Mouse (Mus musculus) regulatory T cell (primary cell): ENCODE measurements at regions not wholly inside any gene's neighbourhood (a gene's known extent, or its start where the extent isn't known, plus 50 kb on each side); places are given as distances from the start of the nearest gene placed in this dataset.

ENCODE experiments used
- in situ Hi-C: fragments of 300-600 bp; cut with MboI, MseI; formaldehyde crosslinking; loops from one replicate; pipeline ENCODE4 v1.15.1; 2025; ENCODE audit warnings: high pct_unique_total_duplicates

DNA sequence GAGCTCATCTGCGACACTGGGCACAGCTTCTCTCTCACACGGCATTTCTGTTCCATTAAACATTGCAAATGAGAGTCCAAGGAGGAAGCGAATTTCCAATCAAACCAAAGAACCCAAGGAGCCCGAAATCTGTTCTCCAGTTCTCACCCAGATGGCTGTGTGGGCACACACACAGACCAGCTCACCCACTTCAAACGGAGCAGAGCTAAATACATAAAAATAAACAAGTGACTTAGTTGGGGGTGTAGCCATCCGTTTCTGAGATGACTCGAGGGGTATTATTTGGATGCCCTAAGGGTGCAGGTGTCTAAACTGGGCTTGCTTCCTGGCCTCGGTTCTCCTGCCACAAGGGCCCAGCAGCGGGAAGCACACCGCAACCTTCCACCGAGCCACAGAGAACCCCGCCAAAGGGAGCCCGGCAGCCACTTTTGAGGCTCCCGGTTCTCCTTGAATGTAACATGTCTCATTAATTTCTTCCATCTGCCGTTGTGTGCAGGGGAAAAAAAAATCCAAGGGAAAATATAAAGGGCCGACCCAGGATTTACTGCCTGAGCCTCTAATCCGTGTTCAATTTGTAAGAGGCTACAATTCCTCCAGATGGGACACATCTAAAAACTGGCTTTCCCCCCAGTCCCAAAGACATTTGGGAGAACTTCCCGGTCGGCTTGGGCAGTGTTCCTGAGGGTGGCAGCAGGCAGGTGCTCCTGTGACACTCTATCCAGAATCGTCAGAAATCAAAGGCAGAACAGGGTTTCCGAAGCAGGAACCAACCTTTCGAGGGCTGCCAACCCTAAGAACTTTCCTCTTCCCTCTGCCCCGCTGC is 598.6 kb upstream of the Gm10131 start:
- in situ Hi-C loops: loop anchor here (10.0 kb wide), 1 partner anchor 265 kb away; no protein-coding TSS in a partner anchor

DNA sequence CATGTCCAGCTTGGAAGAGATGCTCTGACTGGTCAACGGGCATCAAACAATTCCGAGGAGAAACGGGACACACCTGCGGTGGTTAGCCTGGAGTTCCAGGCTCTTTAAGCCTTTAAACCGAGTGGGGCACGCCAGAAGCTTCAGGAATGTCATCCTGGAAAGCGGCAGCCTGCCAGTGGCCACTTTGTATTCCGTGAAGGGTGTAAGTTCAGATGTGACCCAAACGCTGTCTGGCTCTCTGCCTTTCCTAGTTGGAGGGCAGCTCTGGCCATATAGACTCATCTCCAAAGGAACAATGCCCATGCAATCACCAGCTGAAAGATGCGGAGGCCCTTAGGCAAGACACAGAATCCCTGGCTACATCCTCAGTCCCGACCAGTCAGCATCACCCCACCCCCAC is 597.8 kb upstream of the Gm10131 start:
- in situ Hi-C loops: loop anchor here (10.0 kb wide), 1 partner anchor 265 kb away; no protein-coding TSS in a partner anchor

DNA sequence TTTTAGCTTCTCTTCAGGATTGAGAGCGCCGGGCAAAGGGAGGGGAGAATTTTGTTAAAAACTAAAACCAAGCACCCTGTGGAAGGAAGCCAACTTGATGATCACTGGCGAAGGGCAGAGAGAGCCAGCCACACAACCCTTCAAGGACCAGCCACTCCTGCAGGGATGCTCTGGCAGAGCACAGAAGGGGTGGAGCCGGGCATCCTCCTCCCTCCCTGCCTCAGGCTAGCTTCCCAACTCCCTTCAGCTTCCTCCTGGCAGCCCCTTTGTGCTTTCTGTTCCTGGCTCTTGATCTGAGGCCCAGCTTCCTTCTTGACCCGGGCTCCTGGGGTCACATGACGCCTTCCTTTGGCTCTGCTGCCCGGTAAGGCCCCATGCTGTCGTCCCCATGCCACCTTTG is 591.8 kb upstream of the Gm10131 start:
- in situ Hi-C loops: loop anchor here (10.0 kb wide), 1 partner anchor 271 kb away; no protein-coding TSS in a partner anchor

DNA sequence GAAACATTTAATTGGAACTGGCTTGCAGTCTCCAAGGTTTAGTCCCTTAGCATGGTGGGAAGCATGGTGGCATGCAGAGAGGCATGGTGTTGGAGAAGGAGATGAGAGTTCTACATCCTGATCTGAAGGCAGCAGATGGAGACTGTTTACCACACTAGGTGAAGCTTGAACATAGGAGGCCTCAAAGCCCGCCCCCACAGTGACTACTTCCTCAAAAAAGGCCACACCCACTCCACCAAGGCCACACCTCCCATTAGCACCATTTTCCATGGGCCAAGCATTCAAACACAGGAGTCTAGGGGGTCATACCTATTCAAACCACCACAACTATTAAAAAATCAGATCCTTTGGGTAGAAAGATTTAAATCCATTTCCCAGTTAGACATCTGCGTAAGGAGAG is 591.3 kb upstream of the Gm10131 start:
- in situ Hi-C loops: loop anchor here (10.0 kb wide), 1 partner anchor 272 kb away; no protein-coding TSS in a partner anchor

DNA sequence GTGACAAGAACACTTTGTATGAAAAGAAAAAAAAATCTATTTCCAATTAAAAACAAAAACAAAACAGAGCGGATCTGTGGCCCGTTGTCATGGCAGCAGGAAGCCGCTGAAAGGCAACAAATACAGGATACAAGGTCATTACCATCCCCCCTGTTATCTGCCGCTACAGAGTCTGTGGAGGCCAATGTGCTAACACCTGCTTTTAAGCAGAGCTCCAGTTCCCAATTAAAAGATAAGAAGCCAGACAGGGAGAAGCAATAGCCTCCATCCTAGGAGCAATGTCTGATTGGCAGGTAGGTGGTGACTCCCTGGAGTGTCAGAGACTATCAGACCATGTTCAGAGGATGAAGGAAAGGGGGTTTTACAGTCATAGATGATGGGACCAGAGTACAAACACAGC is 587.5 kb upstream of the Gm10131 start:
- in situ Hi-C loops: no loop called here

DNA sequence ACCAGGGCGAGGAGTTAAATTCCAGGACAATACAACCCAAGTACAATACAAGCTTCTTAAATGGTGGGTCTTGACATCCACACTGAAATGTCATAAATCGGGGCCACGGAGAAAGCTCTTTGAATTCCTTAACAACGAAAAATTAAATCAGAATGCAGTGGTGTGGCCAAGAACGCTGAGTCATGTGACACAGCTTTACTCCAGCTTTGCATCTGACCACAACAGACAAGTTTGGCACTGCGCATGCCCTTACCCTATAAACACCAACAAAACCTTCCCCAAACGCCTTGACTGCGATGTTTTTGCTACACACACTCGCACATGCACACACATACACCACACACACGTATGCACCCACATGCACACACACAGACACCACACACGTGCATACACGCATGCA is 584.8 kb upstream of the Gm10131 start:
- in situ Hi-C loops: no loop called here

DNA sequence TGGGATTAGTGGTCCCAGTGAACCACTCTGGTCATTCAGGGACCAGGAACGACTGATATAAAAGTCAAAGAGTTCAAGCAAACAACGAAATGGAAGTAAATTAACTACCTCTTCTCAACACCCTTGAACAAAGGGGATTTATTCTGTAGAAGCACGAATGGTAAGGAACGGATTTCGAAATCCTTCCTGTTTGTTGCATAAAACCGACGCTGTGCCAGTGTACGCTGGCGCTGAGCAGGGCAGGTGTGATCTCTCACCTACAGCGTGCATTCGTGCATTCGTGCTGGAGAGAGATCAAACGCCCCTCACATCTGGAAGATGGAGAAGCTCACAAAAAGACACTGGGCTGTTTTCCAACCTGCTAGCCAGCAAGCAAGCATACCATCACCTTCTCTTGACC is 581.1 kb upstream of the Gm10131 start:
- in situ Hi-C loops: loop anchor here (5.0 kb wide), 2 partner anchors 40 to 65 kb away; no protein-coding TSS in a partner anchor

DNA sequence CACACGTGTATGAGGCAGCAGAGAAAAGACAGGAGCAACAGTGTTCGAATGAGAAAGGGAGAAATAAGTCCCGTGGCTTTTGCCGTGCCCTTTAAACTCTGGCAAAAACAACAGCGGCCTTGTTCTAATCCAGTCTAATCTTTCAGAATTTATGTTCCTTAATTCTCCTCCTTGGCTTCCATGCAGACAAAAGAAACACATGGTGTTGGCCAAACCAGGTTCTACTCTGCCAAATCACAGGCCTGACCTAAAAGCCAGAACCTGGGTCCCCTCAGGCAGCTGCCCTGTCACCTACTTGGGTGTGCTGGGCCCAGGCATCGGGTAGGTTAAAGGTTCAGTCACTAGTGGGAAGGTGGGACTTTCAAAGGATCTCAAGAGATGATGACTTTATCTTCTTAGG is 580.2 kb upstream of the Gm10131 start:
- in situ Hi-C loops: loop anchor here (5.0 kb wide), 2 partner anchors 41 to 66 kb away; no protein-coding TSS in a partner anchor

DNA sequence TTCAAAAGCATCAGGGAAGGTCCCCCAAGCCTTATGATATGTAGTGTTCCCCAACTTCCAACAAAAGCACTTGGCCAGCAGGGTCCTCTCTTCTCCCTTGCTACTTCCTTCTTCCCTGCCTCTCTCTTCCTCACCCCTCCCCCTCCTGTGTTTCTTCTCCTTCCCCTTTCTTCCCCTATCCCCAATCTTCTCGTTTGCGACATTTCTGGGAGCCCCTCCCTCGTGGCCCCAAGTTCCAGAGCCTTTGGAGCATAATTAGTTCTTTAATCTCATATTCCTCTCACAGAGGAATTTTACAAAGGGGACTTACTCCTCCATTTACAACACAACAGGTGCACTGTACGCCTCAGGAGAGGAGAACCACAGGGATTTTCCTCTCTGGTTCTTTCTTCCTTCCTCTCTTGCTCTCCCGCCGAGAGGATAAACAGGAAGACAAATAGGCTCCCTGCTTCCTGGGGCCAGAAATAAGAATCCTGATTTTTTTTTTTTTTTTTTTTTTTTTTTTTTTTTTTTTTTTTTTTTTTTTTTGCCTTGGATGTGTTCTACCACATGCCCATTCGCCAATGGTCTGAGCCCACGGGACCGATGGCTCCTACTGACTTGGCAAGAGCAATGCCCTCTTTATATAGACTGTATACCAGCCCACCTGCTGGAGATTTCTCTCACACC is 578.4 kb upstream of the Gm10131 start:
- in situ Hi-C loops: loop anchor here (5.0 kb wide), 4 partner anchors 42 to 208 kb away; no protein-coding TSS in a partner anchor

DNA sequence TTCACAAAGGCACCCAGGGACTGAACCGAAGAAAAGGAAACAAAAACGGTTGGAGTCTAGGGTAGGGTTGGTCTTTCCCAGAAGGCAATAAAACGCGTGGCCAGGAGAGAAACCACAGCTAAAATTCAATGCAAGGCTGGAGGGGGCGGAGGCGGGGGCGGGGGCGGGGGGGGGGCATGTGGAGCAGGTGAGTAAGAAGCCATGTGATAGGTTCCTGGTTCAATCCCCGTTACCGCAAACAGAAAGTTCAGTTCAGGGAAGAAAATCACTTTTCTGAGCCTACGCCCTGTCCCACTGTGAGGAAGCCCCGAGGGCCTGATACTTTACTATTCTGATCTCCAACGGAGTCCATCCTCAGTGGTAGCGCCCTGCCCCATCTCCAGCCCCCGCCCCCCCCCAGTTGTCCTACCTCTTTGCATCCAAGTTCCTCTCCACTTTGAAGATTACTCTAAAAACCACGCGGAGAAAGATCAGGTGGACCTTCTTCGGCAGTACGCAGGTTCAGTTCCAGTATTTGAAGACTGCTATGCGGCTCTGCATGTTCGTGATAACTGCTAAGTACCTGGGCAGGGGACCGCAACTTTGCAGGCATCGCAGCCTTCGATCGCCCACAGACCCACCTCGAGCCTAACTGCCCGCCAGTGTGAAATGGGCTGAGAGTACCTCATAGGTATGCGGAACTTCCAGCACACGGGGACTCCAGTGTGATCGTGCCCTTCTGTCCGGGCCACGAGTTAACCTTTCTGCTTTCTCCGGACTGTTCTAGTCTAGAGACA is 577.7 kb upstream of the Gm10131 start:
- in situ Hi-C loops: loop anchor here (5.0 kb wide), 2 partner anchors 128 to 207 kb away; no protein-coding TSS in a partner anchor

DNA sequence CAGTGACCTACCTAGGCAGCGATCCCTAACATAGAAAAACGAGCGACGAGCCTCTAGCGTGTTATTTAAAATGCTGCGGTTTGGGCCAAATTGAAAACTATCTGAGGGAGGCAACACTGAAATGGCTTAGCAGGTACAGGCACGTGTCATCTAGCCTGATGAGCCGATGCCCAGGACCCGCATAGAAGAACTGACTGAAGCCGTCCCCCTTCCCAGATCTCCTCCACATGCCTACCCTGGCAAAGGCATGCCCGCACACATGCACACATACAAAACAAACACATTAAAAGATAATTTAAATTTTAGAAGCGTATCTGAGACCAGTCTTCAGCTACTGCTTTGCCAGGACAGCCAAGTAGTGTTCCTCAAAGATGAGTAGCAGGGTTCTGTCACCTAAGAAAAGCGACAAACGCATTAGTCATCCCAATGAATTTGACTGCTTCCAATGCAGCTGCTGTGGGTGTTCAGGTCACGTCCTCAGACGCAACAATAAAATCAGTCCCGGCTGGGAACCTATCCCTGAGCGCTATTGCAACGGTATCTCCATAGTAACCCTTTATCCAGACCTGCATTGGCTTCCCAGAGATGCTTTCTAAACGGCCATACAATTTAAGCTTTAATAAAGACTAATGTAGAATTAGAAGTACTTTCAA is 577.0 kb upstream of the Gm10131 start:
- in situ Hi-C loops: loop anchor here (5.0 kb wide), 2 partner anchors 129 to 206 kb away; no protein-coding TSS in a partner anchor

DNA sequence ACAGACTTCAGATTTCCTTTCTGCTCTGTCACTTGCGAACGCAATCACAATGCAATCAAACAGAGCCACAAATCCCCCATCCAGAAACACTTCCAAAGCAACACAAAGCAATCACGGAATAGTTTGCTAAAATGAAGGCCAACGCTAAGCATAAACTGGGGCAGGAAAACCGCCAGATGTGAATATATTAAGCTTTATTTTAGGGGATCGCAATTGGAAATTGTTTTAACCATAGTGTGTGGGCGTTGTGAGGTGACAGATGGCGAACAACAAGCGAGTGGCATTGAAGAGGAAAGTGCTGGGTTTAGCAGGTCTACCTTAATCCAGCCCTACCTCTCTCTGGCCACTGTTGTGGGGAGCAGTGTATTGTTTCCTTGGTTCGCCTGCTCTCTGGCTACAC is 574.8 kb upstream of the Gm10131 start:
- in situ Hi-C loops: loop anchor here (5.0 kb wide), 2 partner anchors 131 to 204 kb away; no protein-coding TSS in a partner anchor

DNA sequence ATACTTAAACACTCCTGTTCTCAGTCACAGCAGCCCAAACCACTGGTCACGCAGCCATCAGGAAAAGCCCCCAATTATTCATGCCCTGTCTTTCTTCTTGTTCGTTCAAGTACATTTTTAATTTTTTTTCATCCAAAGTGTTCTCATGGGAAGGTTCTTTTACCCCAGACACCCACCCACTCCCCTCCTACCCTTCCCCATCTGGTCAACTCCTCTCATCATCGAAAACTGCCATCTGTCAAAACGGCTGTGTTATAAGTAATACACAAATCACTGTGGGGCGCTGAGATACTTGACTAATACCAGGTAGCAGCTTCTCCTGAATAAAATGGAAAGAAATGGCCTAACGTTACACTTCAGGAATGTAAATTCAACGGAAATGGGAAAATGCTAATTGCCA is 573.1 kb upstream of the Gm10131 start:
- in situ Hi-C loops: loop anchor here (5.0 kb wide), 2 partner anchors 133 to 202 kb away; no protein-coding TSS in a partner anchor

DNA sequence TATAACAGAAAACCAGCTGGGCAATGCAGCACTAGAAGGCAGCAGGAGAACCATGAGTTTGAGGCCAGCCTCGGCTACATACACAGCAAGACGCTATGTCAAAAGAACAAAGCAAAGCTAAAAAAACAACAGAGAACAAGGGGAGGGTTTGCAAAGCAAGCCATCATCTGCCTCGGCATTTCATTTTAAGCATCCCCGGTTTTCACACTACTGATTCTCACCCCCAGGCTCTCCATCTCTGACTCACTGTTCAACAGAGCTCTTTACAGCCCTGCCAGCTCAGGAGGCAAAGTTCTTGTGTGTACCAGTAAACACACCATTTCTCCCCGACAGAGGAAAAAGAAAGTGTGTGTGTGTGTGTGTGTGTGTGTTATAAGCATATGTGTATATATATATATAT is 571.6 kb upstream of the Gm10131 start:
- in situ Hi-C loops: no loop called here

DNA sequence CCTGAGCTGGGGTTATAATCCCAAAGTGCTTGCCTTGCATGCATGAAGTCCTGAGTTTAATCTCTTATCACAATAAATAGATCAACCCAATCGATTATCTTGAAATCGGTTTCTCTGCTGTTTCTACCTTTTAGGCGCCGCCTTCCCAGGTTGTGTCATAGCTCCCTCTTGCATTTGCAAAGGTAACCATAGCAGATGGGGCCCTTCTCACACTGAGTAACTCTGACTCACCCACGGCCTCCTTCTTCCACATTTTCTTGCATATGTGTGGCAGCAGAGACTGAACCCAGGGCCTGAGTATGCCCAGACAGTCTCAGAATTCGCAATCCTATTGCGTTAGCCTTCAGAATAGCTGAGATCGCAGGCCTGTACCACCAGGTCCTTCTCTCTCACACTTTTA is 570.7 kb upstream of the Gm10131 start:
- in situ Hi-C loops: no loop called here

DNA sequence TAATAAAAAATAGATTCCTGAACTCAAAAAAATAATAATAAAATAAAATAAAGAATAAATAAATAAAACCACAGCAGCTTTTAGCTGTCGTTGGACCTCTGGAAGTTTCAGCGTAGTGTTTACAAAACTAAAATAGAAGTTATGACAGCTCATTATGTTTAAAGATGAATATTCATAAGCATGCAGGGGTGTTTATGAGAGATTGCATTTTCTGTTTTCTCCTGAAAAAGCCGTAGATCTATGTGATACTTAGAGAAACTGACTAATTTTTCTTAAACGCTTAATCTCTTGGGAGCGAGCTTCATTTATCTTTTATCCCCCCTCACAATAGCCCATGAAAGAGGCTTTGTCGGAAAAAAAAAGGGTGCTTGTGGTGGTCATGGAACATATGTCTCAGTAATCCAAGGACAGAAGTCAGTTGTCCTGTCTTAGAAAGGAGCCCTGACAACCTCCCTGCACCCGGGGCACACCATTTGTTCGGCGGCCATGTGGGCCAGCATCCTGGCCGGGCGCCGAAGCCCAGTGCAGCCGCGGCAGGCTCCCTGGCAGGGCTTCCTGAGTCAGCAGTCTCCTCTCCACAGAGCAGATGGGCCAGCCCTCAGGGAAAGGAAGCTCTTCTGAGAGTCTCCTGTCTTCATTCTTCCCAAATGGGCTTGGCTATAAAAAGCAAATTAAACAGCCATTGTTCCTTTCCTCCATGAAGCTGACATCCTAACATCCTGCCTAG is 568.2 kb upstream of the Gm10131 start:
- in situ Hi-C loops: no loop called here

DNA sequence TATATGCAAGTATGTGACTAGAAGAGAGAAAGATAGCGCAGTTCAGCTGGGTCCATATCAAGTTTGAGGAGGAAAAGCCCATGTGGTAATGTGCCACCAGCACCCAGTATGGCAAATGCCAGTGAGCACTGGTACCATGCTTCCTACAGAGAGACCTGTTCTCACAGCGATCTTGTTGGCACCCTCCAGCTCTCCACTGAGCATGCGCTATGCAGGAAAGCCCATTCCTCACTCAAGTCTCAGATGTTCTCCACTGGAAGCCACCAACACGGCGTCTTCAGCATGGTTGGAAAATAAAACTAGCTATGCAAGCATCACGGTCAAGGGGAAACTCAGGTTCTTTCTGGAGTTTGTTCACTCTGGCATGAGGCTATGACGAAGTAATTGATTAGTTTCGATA is 567.3 kb upstream of the Gm10131 start:
- in situ Hi-C loops: no loop called here

DNA sequence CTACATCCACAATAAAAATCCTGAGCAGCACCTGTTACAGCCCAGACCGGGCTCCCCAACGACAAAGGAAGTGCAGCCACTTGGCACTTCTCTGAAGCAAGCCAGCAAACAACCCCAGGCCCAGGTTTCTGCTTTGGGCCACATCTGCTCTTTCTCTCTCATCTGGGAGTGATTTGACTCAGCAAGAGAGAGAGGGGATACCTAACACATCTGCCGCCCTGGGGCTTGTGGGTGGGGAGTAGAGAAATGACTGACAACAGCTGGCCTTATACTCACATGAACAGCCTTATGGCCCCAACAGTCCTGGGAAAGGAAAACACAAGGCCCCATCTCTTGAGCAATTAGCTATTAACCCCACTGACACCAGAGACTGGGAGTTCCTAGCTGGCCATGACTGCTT is 560.2 kb upstream of the Gm10131 start:
- in situ Hi-C loops: loop anchor here (5.0 kb wide), 1 partner anchor 39 kb away; no protein-coding TSS in a partner anchor

DNA sequence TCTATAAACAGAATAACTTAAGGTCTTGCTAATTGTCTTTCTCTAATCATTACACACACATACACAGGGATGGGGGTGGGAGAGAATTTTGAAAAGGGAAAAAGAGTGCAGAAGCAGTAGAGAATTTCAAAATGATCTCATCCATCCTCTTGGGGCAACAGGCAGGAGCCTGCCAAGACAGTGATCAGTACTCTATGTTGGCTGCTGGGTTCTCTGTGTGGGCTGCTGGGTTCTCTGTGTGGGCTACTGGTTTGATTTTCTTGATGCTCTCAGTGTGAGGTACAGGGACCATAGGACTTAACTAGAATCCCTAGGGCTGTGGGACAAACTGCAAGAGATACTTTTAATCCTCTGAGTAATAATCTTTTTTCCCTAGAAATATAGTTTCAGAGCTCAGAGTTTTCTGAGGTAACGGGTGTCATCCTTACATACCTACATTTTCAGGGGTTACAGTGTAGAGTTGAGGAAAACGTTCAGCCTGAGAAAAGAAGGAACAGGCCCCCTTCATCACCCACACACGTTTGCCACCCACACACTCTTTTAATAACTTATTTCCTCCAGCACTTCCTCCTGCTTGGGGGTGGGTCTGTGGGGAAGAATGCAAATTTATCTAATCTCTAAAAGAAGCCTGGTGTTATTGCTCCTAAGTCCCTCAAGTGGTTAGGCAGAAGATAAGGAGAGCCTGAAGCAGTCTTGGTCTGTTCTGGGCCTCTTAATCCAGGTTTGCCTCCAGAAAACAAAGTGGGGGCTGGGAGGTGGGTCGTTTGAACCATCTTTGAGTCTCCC is 559.6 kb upstream of the Gm10131 start:
- in situ Hi-C loops: loop anchor here (5.0 kb wide), 1 partner anchor 39 kb away; no protein-coding TSS in a partner anchor
